Mouse (Mus musculus) left cerebral cortex, adult 8-10 months (tissue): ENCODE data around the gene Zfand3. TPM values are rescaled to one million over a fixed set of nuclear protein-coding genes. Genes with fewer than 3 reads are reported as not detected.

ENCODE experiments used
- DNase-seq, 2 experiments: peaks; one replicate each; pipeline ENCODE4 v3.0.0; 2022; ENCODE audit warnings: low spot score in 2 of 2
- total RNA-seq, 4 experiments: library from RNA; stranded (reverse); gene quantifications; 2 replicates each; pipeline ENCODE4 v1.2.4; 2022

Gene Zfand3
- total RNA-seq, 4 experiments from 2014 or later: 96.1 to 103 (median 100) TPM

DNA sequence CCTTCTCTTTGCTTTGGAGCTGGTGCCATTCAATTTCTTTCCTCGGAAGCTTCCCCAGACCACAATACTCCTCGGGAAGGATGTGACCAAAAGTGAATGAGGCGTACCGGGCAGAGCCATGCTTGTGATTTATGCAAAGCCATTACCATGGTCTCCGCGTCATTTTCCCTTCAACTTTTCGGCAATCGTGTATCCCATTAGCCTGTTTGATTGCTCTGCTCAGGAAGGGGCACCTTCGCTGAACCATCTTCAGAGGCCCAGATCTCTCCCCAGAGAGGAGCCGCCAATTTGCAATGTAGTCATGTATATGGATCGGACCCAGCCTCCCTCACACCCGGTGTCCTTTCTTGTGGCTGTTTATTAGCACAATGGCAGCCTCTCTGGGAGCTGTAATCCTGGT is 218.3 kb downstream of the Zfand3 start:
- DNase-seq: no peak

DNA sequence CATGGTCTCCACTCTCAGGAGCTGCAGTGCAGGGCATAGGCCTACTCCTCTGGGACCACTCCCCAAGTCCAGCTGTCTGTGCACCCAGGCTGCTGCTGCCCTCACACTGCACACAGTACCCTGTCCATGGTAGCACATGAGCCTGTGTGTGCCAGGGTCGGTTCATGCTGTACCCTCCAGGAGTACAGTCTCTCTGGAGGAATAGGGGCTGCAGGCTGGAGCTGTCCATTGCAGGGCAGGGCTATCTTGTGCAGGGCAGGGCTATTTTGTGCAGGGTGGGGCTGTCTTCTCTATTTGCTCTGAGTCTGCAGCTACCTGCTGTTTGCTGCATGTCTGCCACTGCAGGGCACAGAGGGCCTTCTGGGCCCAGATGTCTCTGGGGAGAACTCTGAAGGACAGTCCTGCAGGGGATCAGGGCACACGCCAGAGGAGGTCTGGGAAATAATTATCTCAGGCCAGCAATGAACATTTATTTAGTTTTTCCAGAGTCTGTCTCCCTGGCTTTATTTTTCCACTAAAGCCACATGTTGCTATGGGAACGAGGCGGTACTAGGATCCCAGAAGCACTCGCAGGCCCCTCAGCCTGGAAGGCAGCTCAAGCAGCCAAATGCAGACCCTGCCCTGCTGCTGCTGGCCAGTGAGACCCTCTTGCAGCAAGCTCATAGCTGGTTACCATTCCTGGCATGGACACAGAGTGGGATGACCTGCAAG is 220.7 kb downstream of the Zfand3 start:
- DNase-seq: no peak

DNA sequence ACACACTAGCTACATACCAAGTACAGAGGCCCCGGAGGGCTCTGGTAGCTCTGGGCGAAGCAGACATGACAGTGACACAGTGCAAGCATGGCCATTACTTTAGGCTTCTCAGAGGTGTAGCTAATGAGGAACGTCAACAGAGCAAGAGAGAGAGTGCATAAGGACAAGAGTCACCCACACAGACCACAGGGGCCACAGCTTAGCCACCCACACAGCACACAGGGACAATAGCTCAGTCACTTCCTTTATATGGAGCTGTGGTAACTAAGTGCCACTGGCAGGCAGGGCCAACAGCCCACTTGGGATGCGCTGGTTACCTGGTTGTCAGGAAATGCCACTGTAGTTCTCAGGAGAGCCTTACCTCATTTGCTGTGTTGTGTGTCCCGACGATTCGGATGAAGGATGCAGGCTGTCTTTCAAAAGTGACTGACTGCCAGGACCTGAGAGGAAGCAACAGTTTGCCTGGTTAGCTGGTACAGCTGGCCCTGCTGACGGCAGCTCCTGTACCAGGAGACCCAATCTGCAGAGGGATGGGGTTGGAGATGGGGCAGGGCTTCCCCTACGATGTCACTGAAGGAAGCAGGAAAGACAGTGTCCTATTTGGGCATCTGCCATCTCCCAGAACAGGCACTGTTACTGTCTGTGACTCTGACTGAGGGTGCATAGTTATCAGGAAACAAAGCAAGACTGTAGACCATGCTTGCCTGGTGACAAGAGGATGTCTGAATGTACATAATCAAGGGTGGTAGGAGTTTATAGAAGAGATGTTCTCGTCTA is 224.1 kb downstream of the Zfand3 start:
- no peak for DNase-seq

DNA sequence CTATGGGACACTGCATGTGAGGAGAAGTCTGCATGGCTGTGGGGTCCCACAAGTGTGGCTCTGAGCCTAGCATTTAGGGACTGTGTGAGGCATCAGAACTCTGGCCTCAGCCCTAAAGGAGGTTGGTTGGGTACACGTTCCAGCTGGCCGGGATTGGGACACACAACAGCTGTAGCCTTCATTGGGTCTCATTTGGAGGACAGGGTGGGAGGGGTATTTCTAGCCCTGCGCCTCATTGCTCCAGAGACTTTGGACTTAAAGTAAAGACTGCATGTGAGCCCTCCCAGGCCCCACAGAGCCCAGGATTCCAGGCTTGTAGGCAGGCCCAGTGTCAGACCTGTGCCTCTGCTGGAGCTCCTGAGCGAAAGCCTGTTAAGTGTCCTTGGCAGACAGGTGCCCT is 225.9 kb downstream of the Zfand3 start:
- no peak for DNase-seq

DNA sequence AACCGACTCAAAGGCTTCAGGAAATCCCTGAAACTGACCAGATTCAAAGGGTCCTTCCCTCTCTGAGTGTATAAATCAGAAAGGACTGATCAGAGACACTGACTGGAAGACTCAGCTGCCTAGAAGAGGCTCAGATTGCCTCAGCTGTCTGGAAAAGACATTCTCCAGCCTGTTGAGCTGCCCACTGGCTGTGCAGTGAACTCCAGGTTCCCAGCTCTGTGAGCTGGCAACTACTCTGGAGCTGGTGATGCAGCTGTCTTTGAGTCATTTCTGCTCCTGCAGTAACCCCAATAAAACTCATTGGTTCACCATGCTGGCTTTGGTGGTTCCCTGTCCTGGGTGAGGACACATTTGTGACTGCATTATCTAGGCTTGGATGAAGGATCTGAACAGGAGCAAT is 226.9 kb downstream of the Zfand3 start:
- DNase-seq: no peak

DNA sequence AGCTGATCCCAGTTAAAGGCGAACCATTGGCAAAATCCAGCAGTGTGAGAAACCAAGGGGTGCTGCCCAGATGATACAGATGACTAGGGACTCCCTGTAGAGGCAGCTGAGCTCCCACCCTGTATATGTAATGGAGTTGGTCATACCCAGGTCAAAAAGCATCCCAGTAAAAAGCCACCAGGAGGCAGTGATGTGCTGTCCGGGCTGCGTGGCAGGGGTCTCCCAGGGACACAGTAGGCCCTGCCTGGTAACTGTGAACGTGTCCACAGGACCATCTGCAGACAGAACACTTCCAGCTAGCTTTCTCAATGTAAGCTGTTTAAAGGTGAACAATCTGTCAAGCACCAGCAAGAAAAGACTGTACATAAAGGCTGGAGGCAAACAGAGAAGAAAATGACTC is 228.2 kb downstream of the Zfand3 start:
- no peak for DNase-seq

DNA sequence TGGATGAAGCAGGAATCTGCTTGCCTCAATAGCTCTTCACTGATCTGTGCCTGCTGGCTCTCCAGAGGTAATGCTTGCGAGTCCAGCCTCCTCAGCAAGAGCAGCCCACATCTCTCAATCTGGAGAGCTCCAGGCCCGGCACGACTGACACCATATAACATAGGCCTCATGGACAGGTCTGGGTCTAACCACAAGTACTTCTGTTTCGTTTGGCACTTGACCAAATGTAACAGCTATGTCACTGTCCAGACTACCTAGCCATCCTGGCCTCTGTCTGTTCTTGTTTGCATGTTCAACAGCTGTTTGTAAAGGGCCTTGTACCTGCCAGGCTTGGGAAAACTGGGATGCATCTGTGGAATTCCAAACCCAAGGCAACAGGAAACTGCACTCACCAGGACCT is 230.8 kb downstream of the Zfand3 start:
- DNase-seq: no peak

DNA sequence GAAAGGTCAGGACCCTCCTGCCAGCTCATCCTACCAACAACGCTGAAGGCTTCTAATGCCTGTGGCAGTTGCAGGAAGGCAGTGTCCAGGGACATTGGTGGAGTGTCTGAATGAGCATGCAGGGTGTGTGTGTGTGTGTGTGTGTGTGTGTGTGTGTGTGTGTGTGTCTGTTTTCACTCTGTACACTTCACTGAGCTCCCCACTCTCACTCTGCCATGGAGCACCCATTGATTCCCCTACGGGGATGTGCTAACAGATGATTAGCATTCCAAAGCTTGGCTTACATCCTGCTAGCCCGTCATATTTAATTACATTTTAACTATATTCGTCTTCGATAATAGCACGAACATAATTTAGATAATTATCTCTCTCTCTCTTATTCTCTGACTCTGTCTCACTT is 232.1 kb downstream of the Zfand3 start:
- no peak for DNase-seq

DNA sequence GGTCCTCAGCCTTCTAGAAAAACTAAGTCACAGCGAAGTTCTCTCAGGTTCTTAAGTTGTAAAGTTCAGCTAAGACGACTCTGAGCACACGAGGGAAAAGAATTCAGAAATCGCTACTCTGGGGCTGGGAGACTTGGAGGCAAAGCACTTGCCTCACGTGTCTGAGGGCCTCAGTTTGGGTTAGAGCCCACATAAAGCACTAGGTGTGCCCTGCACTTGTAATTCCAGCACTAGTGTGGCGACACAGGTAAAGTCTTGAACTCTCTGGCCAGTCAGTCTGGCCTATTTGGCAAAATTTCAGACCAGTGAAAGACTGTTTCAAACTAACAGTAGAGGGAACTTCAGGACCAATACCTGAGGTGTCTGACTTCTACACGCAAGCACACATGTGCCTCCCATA is 233.1 kb downstream of the Zfand3 start:
- DNase-seq: no peak

DNA sequence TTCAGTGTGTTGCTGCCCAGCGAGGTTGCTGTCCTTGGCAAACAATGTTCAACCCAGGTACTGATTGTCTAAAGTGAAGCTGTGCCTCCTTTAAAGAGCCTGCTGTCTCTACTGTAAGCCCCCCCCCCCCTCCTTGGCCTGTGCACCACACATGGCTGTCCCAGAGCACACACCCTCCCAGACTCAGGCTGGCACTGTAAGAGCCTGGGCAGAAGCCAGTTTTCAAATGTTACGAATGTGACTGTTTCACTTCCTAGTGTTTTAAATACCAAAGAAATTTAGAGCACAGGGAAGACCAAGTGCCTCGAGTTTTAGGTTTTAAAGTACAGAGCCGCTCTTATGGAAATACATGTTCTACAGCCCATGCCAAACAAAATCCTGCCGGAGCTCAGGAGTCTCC is 234.9 kb downstream of the Zfand3 start:
- DNase-seq: no peak

DNA sequence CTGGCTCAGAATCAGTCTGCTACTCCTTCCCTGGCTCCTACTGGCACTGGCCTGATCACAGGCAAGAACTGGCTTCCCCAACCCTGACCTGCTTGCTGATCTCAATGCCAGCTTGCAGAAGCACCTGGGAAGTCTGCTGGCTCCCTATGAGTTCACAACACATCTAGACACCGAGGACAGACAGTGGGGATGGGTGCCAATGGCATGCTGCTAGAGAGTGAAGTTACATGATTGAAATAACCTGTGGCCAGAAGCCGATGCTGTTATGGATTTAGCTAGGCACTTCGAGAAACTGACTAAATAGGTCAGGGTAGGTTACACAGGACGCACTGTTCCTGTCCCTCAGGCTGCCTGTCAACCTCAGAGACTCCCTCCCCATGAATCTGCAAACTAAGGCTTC is 236.1 kb downstream of the Zfand3 start:
- no peak for DNase-seq

DNA sequence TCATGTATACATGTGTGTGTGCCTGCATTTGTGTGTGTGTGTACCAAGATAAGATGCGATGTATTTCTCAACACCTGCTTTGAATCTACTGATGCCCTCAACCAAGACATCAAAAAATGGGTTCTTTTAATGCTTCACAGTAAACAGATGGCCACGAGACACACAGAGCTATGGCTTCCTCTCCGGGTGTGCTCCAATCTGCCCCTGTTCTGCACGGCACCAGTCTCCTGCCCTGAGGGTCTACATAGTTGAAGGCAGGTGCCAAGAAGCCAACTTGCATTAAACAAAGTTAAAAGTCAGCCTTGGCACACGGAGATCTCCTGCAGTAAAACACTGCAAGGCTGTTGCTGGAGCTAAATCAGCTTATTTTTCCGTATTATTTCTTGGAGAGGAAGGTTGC is 236.5 kb downstream of the Zfand3 start:
- no peak for DNase-seq

DNA sequence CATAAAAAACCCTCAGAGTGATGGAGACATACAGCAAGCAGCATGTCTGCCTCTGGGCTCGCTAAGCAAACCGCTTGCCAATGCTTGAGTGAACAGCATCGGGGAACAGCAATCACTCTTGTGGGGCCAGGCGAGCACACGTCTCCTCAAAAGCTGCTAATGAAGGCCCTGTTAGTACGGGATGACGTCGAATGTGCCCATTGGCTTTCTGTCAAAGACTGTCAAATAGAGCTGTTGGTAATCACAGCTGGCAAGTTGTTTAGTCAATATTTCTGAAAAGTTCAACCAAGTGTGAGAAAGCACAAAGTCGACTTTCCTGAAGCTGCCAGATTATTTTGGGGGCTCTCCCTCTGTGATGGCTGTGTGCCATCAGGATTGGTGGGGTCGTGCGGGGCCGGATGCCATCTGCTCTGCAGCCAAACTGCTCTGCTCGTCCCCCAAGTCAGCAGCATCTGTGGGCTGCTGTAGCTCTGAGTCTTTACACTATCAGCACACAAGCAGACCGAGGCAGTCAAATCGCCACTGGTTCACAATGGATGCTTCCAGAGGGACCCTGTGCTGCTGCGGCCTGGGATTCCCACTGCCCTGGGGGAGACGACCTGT is 237.3 kb downstream of the Zfand3 start:
- DNase-seq: no peak

DNA sequence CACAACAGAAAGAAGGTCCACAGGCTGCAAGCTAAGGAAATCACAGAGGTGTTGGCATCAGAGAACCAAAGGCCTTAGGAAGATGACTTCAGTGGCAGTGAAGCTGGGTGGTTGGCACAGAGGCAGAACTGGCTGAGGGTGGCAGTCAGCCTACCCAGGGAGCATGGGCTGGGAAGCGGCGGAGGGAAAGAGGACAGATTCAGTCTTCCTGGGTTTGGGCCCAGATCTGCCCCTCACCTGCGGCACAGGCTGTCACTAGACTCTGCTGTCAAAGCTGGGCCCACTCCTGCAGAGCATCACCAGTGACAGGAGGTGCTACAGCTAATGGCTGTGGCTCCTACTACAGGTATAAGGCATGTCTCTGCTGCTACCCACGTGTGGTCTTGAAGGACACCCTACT is 238.1 kb downstream of the Zfand3 start:
- DNase-seq: no peak

DNA sequence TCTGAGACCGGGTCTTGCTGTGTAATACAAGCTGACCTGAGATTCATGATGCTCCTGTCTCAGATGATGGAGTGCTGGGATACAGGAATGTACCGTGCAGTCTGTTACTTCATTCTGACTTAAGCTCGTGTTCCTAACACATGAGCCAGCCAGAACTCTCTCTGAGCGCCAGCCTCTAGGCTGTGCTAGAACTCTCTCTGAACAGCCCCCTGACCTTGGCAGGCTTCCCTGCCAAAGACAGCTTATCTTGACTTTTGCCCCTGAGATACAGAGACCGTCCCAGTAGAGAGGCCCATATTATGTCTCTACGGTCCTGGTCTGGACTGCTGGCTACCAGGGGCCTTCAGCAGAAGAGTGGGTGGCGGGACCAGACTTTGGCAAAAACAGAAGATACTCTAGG is 239.0 kb downstream of the Zfand3 start:
- no peak for DNase-seq

DNA sequence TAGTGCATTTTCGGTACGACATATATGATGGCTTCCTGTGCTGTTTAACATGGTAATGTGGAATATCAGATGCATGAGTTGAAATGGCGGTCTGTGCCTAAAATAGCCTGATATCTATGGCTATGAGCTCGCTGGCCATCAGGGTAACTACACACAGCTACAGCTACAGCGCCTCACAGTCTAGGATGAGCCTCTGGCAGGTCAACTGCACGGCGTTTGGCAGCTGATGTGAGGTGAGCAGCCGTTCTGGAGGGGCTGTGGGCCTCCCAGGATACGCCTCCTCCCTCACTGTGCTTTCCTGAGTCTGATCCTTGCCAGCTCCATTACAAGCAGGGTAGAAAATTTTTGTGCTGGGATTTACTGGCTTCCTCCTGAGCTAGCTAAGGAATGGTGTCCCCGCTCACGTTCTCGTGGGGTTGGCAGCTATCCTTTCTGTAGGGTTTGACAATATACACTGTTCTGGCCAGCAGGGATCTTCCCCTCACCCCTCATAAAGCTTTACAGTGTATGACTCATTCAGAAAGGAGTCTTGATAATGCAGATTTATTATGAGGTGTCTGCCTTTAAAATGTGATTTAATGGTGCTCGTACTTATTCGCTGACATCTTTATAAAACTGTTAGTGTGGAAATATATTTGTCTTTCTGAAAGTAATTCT is 240.2 kb downstream of the Zfand3 start:
- no peak for DNase-seq

DNA sequence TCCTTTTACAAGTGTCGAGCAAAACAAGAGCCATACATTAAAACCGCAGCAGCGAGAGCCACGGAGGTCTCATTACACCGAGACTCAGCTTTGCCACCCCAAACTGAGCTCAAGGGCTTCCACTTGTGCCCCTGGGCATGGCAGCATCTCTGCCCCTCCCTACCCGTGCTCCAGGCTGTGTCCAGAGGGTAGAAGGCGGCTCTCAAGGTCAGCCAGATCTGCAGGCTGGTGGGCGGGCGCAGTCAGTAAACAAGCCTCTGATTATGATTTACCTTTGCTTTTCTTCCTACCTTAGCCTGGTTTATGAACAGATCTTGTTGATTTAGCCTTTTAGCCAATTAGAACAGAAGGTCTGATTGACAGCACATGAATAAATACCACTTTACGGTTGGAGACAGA is 240.8 kb downstream of the Zfand3 start:
- DNase-seq: no peak

DNA sequence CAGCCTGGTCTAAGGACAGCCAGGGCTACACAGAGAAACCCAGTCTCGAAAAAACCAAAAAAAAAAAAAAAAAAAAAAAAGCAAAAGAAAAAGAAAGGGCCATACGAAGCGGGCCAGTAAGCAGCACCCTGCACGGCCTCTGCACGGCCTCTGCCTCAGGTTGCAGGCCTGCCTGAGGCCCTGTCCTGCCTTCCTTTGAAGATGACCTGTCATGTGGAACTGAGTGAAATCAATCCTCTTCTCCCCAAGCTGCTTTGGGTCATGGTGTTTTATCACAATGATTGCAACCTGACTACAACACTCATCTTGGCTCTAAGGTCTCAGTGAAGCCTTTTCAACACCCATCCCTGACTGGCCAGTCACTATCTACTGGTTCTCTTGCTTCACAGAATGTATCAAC is 248.5 kb downstream of the Zfand3 start:
- no peak for DNase-seq

DNA sequence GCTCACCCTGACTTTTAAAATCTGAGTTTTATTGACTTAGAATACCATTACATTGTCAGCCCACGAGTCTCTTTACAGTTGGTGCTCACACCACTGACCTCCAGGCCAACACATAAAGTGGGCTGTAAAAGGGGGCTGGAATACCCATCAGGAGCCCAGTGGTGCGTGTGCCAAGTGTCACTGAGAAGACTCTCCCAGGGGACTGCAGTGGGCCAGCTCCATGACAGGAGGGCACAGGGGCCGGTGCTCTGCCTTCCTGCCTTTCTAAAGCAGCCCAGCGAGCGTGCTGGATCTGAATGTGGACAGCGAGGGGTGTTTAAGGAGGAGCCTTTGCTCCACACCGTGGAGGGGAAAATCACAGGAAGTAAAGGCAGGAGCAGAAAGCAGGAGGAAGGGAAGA is 249.4 kb downstream of the Zfand3 start:
- no peak for DNase-seq

DNA sequence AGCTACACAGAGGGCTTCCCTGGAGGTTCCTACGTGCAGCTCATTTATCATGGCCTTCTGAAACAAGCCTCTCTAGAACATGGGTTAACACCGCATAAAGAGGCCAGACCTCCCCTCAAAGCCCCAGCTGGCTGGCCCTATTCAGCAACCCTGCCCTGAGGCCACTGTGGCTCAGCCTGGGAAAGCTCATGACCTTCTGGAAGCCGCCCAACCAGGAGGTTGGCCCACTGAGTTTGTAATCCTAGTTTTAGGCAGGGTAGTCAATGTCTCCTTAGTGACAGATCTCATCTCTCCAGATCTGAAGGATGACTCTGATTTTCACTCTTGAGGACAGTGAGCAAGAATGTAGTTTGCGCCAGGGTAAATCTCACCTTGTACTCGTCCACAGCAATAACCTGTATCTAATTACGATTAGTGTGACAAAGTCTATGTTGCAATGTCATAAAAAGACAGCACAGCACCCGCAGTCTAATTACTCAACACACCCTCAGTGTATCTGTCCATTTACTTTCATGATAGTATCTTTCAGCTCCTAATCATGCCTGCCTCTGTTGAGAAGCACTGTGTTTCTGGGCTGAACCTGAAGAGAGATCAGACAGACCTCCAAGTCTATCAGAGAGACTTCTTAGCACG is 251.5 kb downstream of the Zfand3 start:
- no peak for DNase-seq

DNA sequence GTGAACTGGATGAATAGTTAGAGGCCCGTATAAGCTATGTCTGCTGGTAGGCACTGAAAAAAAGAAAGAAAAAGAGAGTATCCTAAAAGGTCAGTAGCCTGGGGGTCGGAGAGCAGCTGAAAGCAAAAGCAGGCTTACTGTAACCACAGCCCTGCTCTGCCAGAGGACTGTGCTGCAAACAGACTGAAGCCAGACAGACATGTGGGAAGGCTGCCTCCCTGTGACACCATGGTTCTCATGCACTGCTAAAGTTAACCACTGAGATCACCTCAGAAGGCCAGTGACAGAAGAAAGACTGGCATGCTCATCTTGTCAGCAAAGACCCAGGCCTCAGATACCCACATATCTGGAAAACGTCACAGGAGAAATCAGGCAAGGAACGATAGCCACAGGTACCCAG is 253.9 kb downstream of the Zfand3 start:
- DNase-seq: no peak

DNA sequence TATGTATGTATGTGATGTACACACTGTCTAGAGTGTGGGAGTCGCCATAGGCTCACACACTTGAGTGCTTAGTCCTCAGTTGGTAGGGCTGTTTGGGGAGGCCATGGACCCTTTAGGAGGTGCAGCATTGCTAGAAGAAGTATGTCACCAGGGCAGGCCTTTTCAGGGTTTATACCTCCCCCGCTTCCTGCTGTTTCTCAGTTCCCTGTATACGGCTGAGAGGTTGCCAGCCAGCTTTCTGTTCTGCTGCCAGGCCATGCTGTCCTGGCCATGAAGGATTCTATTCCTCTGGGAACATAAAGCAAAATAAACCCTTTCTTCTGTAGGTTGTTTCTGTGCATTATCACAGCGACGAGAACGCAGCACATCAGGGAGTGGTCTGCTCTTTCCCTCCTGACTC is 255.4 kb downstream of the Zfand3 start:
- DNase-seq: no peak
